Mouse (Mus musculus): ENCODE results near the gene Gm47959.

DNA sequence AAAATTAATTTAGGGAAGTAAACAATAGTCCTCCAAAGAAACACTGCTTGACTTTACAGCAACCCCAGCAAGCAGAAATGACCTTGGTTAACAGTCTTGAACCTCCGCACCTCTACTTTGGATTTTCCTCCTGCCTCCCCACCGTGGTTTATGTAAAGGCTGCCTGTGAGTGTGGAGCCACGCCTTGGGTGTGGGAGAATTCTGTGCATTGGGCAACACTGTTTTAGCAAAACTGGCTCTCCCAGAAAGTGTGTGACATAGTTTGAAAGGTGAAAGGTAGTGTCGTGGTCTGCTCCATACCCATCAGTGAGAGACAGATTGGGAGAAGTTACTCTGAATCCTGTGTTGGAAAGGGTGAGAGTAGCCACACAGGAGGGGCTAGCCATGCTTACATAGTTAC lies 38.7 kb downstream of the Gm47959 start:
- TF ChIP-seq POLR2A (IDR thresholded peaks at IDR 0.05; ENCODE audit: insufficient read depth, low read depth, low read length): no peak
- TF ChIP-seq CTCF (IDR thresholded peaks at IDR 0.05; ENCODE audit: insufficient read depth, low read depth, low read length): no peak

All from olfactory bulb, adult 2 months (tissue).